Mouse (Mus musculus): Measurements from ENCODE around the gene Psmd14.

The Psmd14 gene

GRCm38 (mm10) chr2:61811507-61812421 lies 100.3 kb downstream of the Psmd14 start:
- DNase-seq (ENCODE audit: extremely low read depth, insufficient read length, low spot score), result no peak

GRCm38 (mm10) chr2:61812536-61812935 lies 101.0 kb downstream of the Psmd14 start:
- no peak for DNase-seq (ENCODE audit: extremely low read depth, insufficient read length, low spot score)

GRCm38 (mm10) chr2:61813106-61813505 lies 101.6 kb downstream of the Psmd14 start:
- DNase-seq (ENCODE audit: extremely low read depth, insufficient read length, low spot score), result no peak

- no peak for DNase-seq (ENCODE audit: extremely low read depth, insufficient read length, low spot score)
Measured at GRCm38 (mm10) chr2:61813521-61813920, 102.0 kb downstream of the Psmd14 start.

GRCm38 (mm10) chr2:61814548-61815473 lies 103.3 kb downstream of the Psmd14 start:
- DNase-seq (ENCODE audit: extremely low read depth, insufficient read length, low spot score), result no peak

GRCm38 (mm10) chr2:61815583-61816313 lies 104.3 kb downstream of the Psmd14 start:
- DNase-seq (ENCODE audit: extremely low read depth, insufficient read length, low spot score), result no peak

GRCm38 (mm10) chr2:61818197-61818596 lies 106.7 kb downstream of the Psmd14 start:
- no peak for DNase-seq (ENCODE audit: extremely low read depth, insufficient read length, low spot score)

- DNase-seq (ENCODE audit: extremely low read depth, insufficient read length, low spot score), result no peak
Measured at GRCm38 (mm10) chr2:61820203-61820602, 108.7 kb downstream of the Psmd14 start.

- DNase-seq (ENCODE audit: extremely low read depth, insufficient read length, low spot score), result no peak
Measured at GRCm38 (mm10) chr2:61823426-61824140, 112.1 kb downstream of the Psmd14 start.

- no peak for DNase-seq (ENCODE audit: extremely low read depth, insufficient read length, low spot score)
Measured at GRCm38 (mm10) chr2:61837243-61837806, 125.8 kb downstream of the Psmd14 start.

All from 3134 (cell line).